Mouse (Mus musculus): ENCODE data around the gene Ppt1. TPM values are rescaled to one million over a fixed set of nuclear protein-coding genes. Genes with fewer than 3 reads are reported as not detected.
"Not testable (repeated sequence)": the region's sequence is repeated elsewhere in the genome, so short reads cannot be mapped to it uniquely, and the experiment has no call there.

The Ppt1 gene
- 0.14 and 0.17 TPM in 2 replicates for polyA plus RNA-seq (2012)

DNA sequence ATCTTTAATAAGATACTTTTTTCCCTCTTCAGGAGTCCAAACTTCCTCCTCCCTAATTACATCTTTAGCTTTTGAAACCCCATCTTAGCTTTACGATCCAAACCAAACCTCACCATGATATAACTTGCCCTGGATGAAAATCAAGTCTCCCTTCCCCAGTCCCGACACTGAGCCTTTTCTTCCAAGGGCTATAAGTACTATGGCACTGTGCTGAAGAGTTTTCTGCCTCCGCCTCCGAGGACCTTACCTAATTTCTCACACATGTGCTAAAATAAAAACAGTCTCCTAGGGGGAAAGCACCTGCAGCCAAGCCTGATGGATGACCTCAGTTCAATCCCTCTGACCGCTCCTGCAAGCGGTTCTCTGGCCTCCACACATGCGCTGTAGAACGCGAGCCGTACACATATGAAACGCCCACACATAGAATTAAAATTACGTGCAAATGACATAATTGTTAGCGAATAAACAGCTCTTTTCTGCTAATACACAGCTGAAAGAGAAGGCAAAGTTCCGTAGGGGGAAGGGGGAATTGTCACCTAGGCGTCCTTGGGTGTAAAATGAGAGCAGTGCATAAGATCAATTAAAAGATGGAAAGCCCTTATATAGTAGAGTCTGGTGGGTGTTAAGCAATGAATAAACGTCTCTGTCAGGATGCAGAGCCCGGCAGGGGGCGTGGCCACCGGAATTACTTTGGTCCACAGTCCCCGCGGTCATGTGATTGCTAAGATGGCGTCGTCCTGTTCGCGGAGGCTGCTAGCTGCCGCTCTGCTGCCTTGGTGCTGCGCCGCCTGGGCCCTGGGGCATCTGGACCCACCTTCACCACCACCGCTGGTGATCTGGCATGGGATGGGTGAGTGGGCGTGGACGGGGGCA lies at the start of gene Ppt1:
TSS of gene Ppt1 (plus strand) at position 713 of the 873 bp plus-strand sequence.
- H3K27me3 ChIP-seq (ENCODE audit: control insufficient read depth), result no peaks in the 10 kb centered on the region
- peak within 1 kb of the TSS; percentile 74 for H3K4me3 ChIP-seq (replicated peaks)
- H3K4me1 ChIP-seq (ENCODE audit: control insufficient read depth), result peaks cover 18% of the 10 kb centered on the region
- no peaks in the 10 kb centered on the region for H3K36me3 ChIP-seq (ENCODE audit: control insufficient read depth)
- no peak for TF ChIP-seq TAL1 (IDR thresholded peaks at IDR 0.05; ENCODE audit: low read length)
- no peak for TF ChIP-seq GATA1 (IDR thresholded peaks at IDR 0.05; ENCODE audit: low read length)
- H3K9me3 ChIP-seq (ENCODE audit: control insufficient read depth, low read length), result no peaks in the 10 kb centered on the region

DNA sequence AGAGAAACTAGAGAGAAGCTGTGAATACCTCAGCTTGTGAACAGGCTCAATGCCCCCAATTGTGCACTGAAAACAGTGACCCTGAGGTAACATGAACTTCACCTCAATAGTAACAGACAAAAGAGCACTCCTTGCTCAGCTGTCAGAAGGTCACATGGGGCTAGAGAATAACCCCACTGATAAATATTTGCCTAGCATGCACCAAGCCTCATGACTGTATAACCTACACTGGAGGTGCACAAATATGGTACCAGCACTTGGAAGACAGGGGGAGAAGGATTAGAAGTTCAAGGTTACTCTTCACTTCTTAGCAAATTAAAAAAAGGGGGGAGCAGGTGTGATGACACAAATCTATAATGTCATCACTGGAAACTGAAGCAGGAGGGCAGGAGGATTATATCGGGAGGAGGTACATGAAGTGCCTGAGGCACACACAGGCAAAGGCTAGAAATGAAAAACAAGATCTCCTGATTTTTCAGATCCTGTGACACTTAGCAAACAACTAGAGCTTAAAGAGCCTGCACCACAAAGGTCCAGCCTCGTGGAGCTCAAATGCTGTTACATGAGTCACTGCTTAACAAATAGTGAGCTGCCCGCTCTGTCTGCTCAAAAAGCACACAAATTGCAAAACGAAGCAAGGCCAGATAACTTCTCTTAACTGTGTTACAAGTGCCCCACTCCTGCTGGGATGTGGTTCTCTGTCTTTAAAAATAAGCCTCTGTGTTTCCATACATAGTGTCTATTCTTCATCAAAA lies 46.5 kb upstream of the Ppt1 start:
- Histone ChIP-seq H3K4me3 (replicated peaks) (no peak overlapping the region), H3K9me3 (ENCODE audit: control insufficient read depth, low read length) (no peaks in the 10 kb centered on the region), H3K4me1 (ENCODE audit: control insufficient read depth) (no peaks in the 10 kb centered on the region), H3K36me3 (ENCODE audit: control insufficient read depth) (no peaks in the 10 kb centered on the region), H3K27me3 (ENCODE audit: control insufficient read depth) (no peaks in the 10 kb centered on the region)
- no peak for TF ChIP-seq GATA1 (IDR thresholded peaks at IDR 0.05; ENCODE audit: low read length)
- no peak for TF ChIP-seq TAL1 (IDR thresholded peaks at IDR 0.05; ENCODE audit: low read length)

DNA sequence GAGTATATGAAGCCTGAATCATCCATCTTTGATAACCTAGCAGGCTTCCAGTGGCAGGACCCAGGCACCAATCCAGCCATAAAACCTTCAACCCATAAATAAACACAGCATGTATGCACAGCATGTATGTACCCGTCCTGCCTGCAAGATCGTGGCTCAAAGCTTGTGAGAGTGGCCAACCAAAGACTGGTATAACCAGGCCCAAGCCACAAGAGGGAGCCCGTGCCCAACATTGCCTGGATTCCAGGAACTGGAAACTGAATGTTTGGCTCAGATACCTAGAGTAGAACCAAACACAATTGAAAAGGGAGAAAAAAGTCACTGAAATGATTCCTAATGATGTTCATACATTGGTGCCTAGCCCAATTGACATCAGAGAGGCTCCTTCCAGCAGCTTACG lies 27.9 kb upstream of the Ppt1 start:
- Histone ChIP-seq H3K9me3 (ENCODE audit: control insufficient read depth, low read length) (no peaks in the 10 kb centered on the region), H3K27me3 (ENCODE audit: control insufficient read depth) (no peaks in the 10 kb centered on the region), H3K4me1 (ENCODE audit: control insufficient read depth) (no peaks in the 10 kb centered on the region), H3K4me3 (replicated peaks) (no peak overlapping the region), H3K36me3 (ENCODE audit: control insufficient read depth) (no peaks in the 10 kb centered on the region)
- TF ChIP-seq GATA1 (IDR thresholded peaks at IDR 0.05; ENCODE audit: low read length) (no peak), TAL1 (IDR thresholded peaks at IDR 0.05; ENCODE audit: low read length) (no peak)

DNA sequence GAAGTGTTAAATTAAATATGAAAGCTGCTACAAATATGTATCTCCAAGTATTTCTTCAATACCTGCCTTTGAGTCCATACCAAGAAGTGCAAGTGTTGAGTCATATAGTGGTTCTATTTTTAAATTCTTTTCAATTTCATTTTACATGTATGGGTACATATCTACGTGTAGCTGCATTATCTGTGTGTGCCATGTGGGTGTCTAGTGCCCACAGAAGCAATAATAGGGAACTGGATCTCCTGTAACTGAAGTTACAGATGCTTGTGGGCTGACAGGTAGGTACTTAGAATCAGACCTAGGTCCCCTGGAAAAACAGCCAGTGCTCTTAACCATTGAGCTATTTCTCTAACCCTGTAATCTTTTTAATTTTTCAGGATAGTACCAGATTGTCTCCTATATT lies 24.9 kb upstream of the Ppt1 start:
- Histone ChIP-seq H3K4me1 (ENCODE audit: control insufficient read depth) (no peaks in the 10 kb centered on the region), H3K9me3 (ENCODE audit: control insufficient read depth, low read length) (no peaks in the 10 kb centered on the region), H3K27me3 (ENCODE audit: control insufficient read depth) (no peaks in the 10 kb centered on the region), H3K36me3 (ENCODE audit: control insufficient read depth) (no peaks in the 10 kb centered on the region), H3K4me3 (replicated peaks) (no peak overlapping the region)
- TF ChIP-seq TAL1 (IDR thresholded peaks at IDR 0.05; ENCODE audit: low read length) (no peak), GATA1 (IDR thresholded peaks at IDR 0.05; ENCODE audit: low read length) (no peak)

DNA sequence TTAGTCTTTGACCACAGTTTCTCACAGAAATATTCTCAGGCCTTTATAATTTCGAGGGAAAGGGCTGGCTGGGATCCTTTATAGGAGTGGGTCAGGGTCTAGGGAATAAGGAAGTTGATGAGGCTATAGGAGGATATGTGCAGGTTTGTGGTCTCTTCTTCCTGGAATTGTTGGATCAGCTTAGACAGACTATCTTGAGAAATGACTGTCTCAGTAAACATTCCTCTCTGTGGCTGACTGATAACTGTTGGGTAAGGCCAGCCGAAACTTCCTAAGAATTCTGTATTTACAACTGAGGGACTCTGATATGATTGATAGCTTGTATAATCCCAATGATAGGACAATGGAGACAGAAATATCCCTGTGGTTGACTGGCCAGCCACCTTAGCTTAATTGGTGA lies 24.2 kb upstream of the Ppt1 start:
- Histone ChIP-seq H3K36me3 (ENCODE audit: control insufficient read depth) (no peaks in the 10 kb centered on the region), H3K4me3 (replicated peaks) (no peak overlapping the region), H3K27me3 (ENCODE audit: control insufficient read depth) (no peaks in the 10 kb centered on the region), H3K4me1 (ENCODE audit: control insufficient read depth) (no peaks in the 10 kb centered on the region), H3K9me3 (ENCODE audit: control insufficient read depth, low read length) (no peaks in the 10 kb centered on the region)
- TF ChIP-seq GATA1 (IDR thresholded peaks at IDR 0.05; ENCODE audit: low read length), result no peak
- no peak for TF ChIP-seq TAL1 (IDR thresholded peaks at IDR 0.05; ENCODE audit: low read length)

GRCm38 (mm10) chr4:122816202-122816601 lies 19.8 kb upstream of the Ppt1 start:
- Histone ChIP-seq H3K36me3 (ENCODE audit: control insufficient read depth) (no peaks in the 10 kb centered on the region), H3K9me3 (ENCODE audit: control insufficient read depth, low read length) (no peaks in the 10 kb centered on the region), H3K4me1 (ENCODE audit: control insufficient read depth) (no peaks in the 10 kb centered on the region), H3K4me3 (replicated peaks) (no peak overlapping the region), H3K27me3 (ENCODE audit: control insufficient read depth) (no peaks in the 10 kb centered on the region)
- no peak for TF ChIP-seq GATA1 (IDR thresholded peaks at IDR 0.05; ENCODE audit: low read length)
- TF ChIP-seq TAL1 (IDR thresholded peaks at IDR 0.05; ENCODE audit: low read length), result no peak

GRCm38 (mm10) chr4:122820941-122821340 lies 15.1 kb upstream of the Ppt1 start:
- not testable (repeated sequence) for H3K4me1 ChIP-seq (ENCODE audit: control insufficient read depth); H3K27me3 ChIP-seq (ENCODE audit: control insufficient read depth); H3K36me3 ChIP-seq (ENCODE audit: control insufficient read depth); H3K9me3 ChIP-seq (ENCODE audit: control insufficient read depth, low read length); H3K4me3 ChIP-seq (replicated peaks)

GRCm38 (mm10) chr4:122827651-122828050 lies 8.4 kb upstream of the Ppt1 start:
- Histone ChIP-seq H3K4me1 (ENCODE audit: control insufficient read depth) (peaks cover 10% of the 10 kb centered on the region), H3K9me3 (ENCODE audit: control insufficient read depth, low read length) (no peaks in the 10 kb centered on the region), H3K27me3 (ENCODE audit: control insufficient read depth) (no peaks in the 10 kb centered on the region), H3K36me3 (ENCODE audit: control insufficient read depth) (no peaks in the 10 kb centered on the region), H3K4me3 (replicated peaks) (no peak overlapping the region)
- TF ChIP-seq TAL1 (IDR thresholded peaks at IDR 0.05; ENCODE audit: low read length) (no peak), GATA1 (IDR thresholded peaks at IDR 0.05; ENCODE audit: low read length) (no peak)

DNA sequence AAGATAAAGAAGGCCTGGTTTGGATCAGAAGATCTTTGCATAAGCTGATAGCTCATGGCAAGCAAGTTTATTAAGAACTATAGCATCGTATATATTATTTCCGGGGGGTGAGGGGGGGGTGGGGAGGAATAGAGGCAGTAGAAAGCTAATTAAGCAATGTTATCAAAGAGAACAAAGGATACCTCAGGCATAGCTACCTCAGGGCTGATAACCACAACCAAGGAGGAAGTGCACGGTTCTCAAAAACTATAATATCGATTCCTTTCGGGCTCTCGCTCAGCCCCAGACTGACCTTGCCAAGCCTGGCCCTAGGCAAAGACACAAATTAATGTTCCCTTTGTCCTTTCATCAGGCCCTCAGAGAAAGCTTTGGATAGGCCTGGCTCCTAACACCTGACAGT lies 6.7 kb upstream of the Ppt1 start:
- TF ChIP-seq TAL1 (IDR thresholded peaks at IDR 0.05; ENCODE audit: low read length) (no peak), GATA1 (IDR thresholded peaks at IDR 0.05; ENCODE audit: low read length) (no peak)
- no peaks in the 10 kb centered on the region for H3K27me3 ChIP-seq (ENCODE audit: control insufficient read depth)
- H3K4me1 ChIP-seq (ENCODE audit: control insufficient read depth), result peaks cover 10% of the 10 kb centered on the region
- no peaks in the 10 kb centered on the region for H3K36me3 ChIP-seq (ENCODE audit: control insufficient read depth)
- H3K9me3 ChIP-seq (ENCODE audit: control insufficient read depth, low read length), result no peaks in the 10 kb centered on the region
- H3K4me3 ChIP-seq (replicated peaks), result no peak overlapping the region

Data from erythroblast, embryonic 14.5 days (primary cell).